Mouse (Mus musculus): ENCODE data around the gene Man2a1.
A peak's percentile ranks its signal among the peaks of the same experiment; 100 is the strongest.

Man2a1 gene

DNA sequence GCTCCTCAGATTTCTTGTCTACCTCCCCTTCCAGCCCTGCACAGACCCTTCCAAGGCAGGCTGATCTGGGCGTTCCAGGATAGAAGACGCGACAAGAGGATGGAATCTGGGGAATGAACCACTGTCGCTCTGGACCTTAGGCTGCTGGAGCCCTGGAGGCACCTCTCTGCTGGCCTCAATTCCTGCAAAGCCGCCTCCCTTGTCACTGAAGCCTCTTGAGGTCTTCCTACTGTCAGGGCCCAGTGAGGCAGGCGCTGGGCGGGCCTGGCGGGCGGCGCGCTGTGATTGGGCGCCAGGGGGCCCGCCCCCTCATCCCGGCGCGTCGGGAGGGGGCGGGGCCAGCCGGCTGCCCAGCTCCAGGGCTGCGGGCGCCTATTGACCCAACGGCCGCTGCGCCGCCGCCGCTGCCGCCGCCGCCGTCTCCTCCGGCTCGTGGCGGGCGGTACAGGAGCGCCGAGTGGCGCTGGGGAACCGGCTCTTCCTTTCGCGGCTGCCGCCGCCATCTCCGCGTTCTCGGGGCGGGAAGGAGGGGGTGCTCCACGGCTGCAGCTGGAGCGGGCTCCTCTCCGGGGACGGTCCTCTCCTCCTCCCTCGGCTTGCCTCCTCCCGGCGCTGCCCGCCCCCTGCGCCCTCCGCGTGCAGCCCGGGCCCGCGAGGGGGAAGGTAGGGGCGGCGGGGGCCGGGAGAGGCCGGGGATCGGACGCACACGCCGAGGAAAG, at the start of gene Man2a1:
Man2a1 (plus strand) TSS at position 365 of the 719 bp plus-strand sequence.
- peak; percentile 89 for DNase-seq (ENCODE audit: low read depth, low spot score)

GRCm38 (mm10) chr17:64553358-64553757, 47.2 kb upstream of the Man2a1 start:
- no peak for DNase-seq (ENCODE audit: low read depth, low spot score)

GRCm38 (mm10) chr17:64554901-64555300, 45.6 kb upstream of the Man2a1 start:
- DNase-seq (ENCODE audit: low read depth, low spot score): no peak

DNA sequence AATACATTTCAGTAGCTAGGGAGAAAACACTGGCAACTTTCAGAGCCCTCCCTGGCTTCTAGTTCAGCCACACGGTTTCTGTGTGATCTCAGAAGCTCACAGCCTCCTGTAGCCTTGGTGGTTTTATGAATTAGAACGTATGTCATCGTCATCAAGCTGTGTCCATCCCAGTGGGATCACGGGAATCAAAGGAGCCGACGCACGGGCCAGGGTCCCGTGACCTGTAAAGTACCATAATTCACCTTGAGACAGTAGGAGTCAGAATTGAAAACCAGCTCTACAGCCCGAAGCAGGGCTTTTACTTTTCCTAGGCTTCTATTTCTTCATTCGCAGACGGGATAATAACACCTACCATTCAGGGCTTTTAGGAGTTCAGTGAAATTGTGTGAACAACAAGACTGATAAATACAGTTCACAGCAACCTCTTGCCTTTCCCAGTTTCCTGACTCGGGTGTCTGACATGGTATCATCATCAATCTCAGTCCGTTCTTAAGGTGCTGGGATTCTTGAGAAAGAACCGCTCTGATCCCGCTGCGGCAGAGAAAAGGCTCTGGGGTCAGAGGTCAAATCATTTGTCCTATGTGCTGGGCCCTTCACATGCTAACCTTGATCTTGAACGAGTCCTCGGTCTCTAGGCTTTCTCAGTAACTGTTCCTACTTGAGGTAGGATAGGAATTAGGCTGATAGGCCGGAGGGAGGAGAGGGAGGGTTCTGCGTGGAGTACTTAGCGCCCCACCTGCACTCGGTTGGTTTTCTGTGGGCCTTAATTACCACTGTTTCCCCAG, 43.7 kb upstream of the Man2a1 start:
- no peak for DNase-seq (ENCODE audit: low read depth, low spot score)

DNA sequence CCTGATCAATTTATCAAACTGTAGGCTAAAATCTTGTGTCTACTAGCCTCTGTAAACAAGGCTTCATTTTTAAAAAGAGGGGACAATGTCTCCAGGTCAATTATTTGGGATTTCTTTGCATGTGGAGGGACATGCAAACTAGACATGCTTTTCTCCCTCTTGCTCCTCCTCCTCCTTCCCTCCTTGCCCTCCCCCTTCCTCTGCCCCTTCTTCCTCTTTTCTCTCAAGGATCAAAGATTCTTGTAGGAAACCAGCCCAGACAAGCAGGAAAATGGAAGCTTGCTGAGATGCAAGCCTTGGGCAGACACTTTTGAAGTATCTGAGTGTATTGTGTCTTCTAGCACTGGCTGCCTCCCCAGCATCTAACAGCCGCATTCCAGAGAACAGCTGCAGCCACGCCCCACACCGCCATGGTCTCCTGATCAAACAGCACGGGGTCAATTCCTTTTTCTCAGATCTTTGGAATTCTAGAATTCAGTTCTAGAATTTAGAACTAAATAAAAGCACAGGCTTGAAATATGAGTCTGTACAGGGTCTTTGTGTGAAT, 41.5 kb upstream of the Man2a1 start:
- peak; percentile 69 for DNase-seq (ENCODE audit: low read depth, low spot score)

- DNase-seq (ENCODE audit: low read depth, low spot score): no peak
These were observed 34.1 kb upstream of the Man2a1 start for GRCm38 (mm10) chr17:64566435-64566834.

- no peak for DNase-seq (ENCODE audit: low read depth, low spot score)
These were observed 33.0 kb upstream of the Man2a1 start for GRCm38 (mm10) chr17:64567546-64567945.

DNA sequence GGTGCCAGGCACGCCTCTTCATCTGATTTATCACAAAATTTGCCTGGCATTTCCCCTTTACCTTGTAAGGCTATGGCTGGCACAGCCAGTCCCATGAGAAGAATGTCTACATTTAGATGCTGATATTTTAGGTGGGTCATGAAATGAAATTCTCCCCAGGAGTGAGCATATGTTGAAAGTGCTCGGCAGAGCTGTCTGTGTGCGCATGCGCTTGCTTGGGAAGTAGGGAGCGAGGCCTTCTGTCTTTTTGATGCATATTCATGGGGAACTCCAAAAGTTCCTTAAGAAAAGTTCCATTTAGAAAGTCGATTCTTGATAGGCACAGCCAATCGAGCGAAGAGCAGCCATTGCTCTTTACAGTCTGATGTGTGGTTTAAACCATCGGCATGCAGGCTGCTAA, 26.6 kb upstream of the Man2a1 start:
- no peak for DNase-seq (ENCODE audit: low read depth, low spot score)

GRCm38 (mm10) chr17:64575240-64575639, 25.3 kb upstream of the Man2a1 start:
- DNase-seq (ENCODE audit: low read depth, low spot score): no peak

GRCm38 (mm10) chr17:64577485-64577884, 23.1 kb upstream of the Man2a1 start:
- DNase-seq (ENCODE audit: low read depth, low spot score): no peak

GRCm38 (mm10) chr17:64578346-64578745, 22.2 kb upstream of the Man2a1 start:
- no peak for DNase-seq (ENCODE audit: low read depth, low spot score)

- DNase-seq (ENCODE audit: low read depth, low spot score): no peak
These were observed 20.8 kb upstream of the Man2a1 start for GRCm38 (mm10) chr17:64579696-64580095.

GRCm38 (mm10) chr17:64581133-64581532, 19.4 kb upstream of the Man2a1 start:
- DNase-seq (ENCODE audit: low read depth, low spot score): no peak

DNA sequence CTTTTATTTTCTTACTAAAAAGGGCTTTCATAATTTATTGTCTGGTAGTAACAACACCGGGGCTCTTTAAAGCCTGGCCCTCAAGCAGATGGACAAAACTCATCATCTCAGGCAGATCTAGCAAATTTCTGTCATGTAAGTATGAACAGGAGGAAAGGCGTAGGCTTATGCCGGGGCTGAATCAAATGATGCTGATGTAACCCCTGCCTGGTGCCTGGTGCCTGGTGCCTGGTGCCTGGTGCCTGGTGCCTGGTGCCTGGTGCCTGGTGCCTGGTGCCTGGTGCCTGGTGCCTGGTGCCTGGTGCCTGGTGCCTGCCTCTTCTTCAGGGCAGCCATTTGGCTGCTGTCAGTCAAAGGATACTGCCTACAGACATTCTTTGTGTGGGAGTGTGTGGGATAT, 18.6 kb upstream of the Man2a1 start:
- DNase-seq (ENCODE audit: low read depth, low spot score): no peak

- no peak for DNase-seq (ENCODE audit: low read depth, low spot score)
These were observed 10.1 kb upstream of the Man2a1 start for GRCm38 (mm10) chr17:64590483-64590882.

GRCm38 (mm10) chr17:64591366-64591765, 9.2 kb upstream of the Man2a1 start:
- no peak for DNase-seq (ENCODE audit: low read depth, low spot score)

DNA sequence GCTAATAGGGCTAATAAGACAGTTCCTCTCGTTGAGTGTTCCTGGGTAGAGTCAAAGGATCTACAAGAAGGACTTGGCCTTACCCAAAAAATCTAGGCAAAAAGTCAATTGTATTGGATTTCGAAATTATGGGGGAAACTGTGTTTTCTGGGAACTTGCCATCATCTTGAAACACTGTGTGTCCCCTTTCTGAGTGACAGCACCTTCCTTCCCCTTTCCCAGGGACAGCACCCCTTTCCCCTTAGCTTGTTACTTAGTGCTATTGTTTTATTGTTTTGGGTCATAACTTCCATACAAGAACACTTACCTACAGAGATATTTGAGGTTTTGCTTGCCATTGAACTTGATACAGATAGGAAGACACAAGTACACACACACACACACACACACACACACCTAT, 8.2 kb upstream of the Man2a1 start:
- DNase-seq (ENCODE audit: low read depth, low spot score): no peak

DNA sequence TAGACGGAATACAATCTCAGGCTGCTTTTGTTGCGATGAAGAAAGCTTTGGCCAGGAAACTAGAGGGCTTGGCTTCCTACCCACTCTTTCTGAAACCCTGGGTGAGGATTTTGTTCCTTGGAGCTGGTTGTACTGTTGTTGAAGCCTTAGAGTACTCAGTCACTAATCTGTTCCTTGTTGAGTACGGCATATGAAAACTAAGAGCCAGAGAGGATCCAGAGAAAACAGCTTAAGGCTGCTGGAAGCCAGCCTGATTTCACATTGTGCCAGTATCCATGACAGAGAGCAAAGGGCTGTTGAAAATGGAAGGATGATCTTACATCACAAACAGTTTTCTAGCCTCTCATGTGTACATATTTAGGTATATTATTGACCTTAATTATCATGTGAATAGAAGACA, 7.7 kb upstream of the Man2a1 start:
- no peak for DNase-seq (ENCODE audit: low read depth, low spot score)

DNA sequence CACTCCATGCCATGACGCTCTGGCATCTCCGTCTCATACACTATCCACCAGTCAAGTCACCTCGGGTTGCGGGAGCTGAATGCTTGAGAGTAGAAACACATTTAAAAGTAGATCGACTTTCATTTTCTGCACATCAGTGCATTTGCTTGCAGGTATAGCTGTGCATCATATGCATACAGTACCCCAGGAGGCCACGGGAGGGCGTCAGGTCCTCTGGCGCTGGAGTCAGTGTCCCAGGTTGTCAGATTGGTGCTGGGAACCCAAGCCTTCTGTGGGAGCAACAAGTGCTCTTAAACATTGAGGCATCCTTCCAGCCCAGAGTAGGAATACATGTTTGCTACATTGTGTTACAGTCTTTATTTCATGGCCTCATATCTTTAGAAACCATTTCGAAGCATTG, 2.8 kb upstream of the Man2a1 start:
- no peak for DNase-seq (ENCODE audit: low read depth, low spot score)

DNA sequence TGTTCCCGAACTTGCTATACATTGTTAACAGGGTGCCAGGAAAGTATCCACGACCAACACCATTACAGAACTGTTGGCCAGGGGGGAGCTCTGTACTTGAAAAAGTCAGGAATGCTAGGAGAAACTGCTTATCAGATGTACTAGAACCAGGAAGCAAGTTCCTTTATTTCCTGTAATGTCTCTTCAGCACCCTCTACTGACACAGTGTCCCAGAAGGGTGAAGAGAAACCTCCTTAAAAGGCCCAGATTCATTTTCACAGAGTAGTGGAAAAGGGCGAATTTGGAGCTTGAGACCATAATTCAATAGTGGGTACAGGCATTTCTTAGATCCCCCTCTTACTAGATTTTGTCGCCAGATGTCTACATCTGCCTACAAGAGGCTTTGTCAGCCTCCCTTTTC, 620 bp upstream of the Man2a1 start:
- no peak for DNase-seq (ENCODE audit: low read depth, low spot score)

- peak; percentile 56 for DNase-seq (ENCODE audit: low read depth, low spot score)
These were observed 685 bp downstream of the Man2a1 start for GRCm38 (mm10) chr17:64601091-64601750.
